Mouse (Mus musculus) G1E (cell line): ENCODE measurements around the gene Prpf40b.

ENCODE experiments used
- CTCF ChIP-seq: IDR thresholded peaks from 2 replicates; pipeline ENCODE4 v1.5.1; 2012; ENCODE audit warnings: low read depth, low read length, inconsistent platforms, mixed read lengths
- GATA1 ChIP-seq: IDR thresholded peaks from 2 replicates; pipeline ENCODE4 v1.6.1; 2012; ENCODE audit warnings: borderline replicate concordance, low read length, inconsistent platforms, mixed read lengths

GRCm38 (mm10) chr15:99318861-99319410 lies 24.0 kb downstream of the Prpf40b start:
- TF ChIP-seq CTCF, result no peak
- no peak for TF ChIP-seq GATA1
